Mouse (Mus musculus) limb, embryonic 13.5 days (tissue): Measurements from ENCODE around the gene Aldh3b2. TPM values are rescaled to one million over a fixed set of nuclear protein-coding genes. Genes with fewer than 3 reads are reported as not detected.
"Not testable (repeated sequence)": the region's sequence is repeated elsewhere in the genome, so short reads cannot be mapped to it uniquely, and the experiment has no call there.

Source experiments
- ATAC-seq: fragments of 200-750 bp; cut with Nextera tagmentation; 2 replicates; pipeline ENCODE4 v1.8.0; 2017; ENCODE audit warnings: low read depth, moderate number of reproducible peaks, moderate TSS enrichment; ENCODE audit not compliant: low FRiP score
- H3K27ac ChIP-seq: fragments of 300-500 bp; sonication (generic); 2 replicates; pipeline ENCODE4 v1.5.1; 2015; ENCODE audit warnings: inconsistent platforms, mild to moderate bottlenecking, moderate library complexity
- H3K27me3 ChIP-seq: fragments of 300-500 bp; sonication (generic); 2 replicates; pipeline ENCODE4 v1.6.1; 2015; ENCODE audit warnings: mild to moderate bottlenecking, inconsistent platforms
- H3K36me3 ChIP-seq: fragments of 300-500 bp; sonication (generic); 2 replicates; pipeline ENCODE4 v1.6.1; 2015; ENCODE audit warnings: inconsistent platforms, mild to moderate bottlenecking, moderate library complexity
- H3K4me1 ChIP-seq: fragments of 300-500 bp; sonication (generic); 2 replicates; pipeline ENCODE4 v1.6.1; 2015; ENCODE audit warnings: inconsistent platforms
- H3K4me2 ChIP-seq: fragments of 300-500 bp; sonication (generic); replicated peaks from 2 replicates; pipeline ENCODE4 v1.6.1; 2015; ENCODE audit warnings: inconsistent platforms, mild to moderate bottlenecking, moderate library complexity
- H3K4me3 ChIP-seq: fragments of 300-500 bp; sonication (generic); 2 replicates; pipeline ENCODE4 v1.5.1; 2015; ENCODE audit warnings: moderate library complexity, mild to moderate bottlenecking, inconsistent platforms
- H3K9ac ChIP-seq: fragments of 300-500 bp; sonication (generic); 2 replicates; pipeline ENCODE4 v1.6.1; 2015; ENCODE audit warnings: mild to moderate bottlenecking, inconsistent platforms
- H3K9me3 ChIP-seq: fragments of 300-500 bp; sonication (generic); 2 replicates; pipeline ENCODE4 v1.6.1; 2016; ENCODE audit warnings: inconsistent platforms
- WGBS: fragments of 180-500 bp; shearing (Covaris S2); methylation state at CpG from one replicate; pipeline ENCODE4 v1.1.7; 2015; 5-methylcytosine and 5-hydroxymethylcytosine counted together
- polyA plus RNA-seq: library from polyadenylated mRNA; unstranded; fragments of >200 nt; fragmentation: Nextera tagmentation; extraction: Ambion mirVana; gene quantifications from 2 replicates; pipeline ENCODE4 v1.2.1, GENCODE M21; 2015

Aldh3b2 gene
- polyA plus RNA-seq, 1 experiment from 2014 or later: 9.3 TPM

GRCm38 (mm10) chr19:3967258-3967657 lies 4.9 kb upstream of the Aldh3b2 start:
- H3K4me3 ChIP-seq: no peak overlapping the region
- ATAC-seq: no peak
- no peak overlapping the region for H3K9ac ChIP-seq
- peaks cover 2% of the 10 kb centered on the region; the same call in 1 of the 2 replicates for H3K4me1 ChIP-seq
- 49% methylated on average over 3 of the region's 3 CpGs for WGBS
- no peaks in the 10 kb centered on the region for H3K36me3 ChIP-seq
- no peak overlapping the region for H3K4me2 ChIP-seq
- no peak overlapping the region for H3K27ac ChIP-seq
- H3K27me3 ChIP-seq: no peaks in the 10 kb centered on the region
- H3K9me3 ChIP-seq: no peaks in the 10 kb centered on the region

- H3K36me3 ChIP-seq, H3K9ac ChIP-seq, ATAC-seq, H3K27ac ChIP-seq, H3K9me3 ChIP-seq, H3K27me3 ChIP-seq, H3K4me3 ChIP-seq, H3K4me2 ChIP-seq, H3K4me1 ChIP-seq: not testable (repeated sequence)
- 80% methylated on average over 6 of the region's 6 CpGs for WGBS
These were observed 2.5 kb downstream of the Aldh3b2 start for GRCm38 (mm10) chr19:3974608-3975007.

GRCm38 (mm10) chr19:3975866-3976265 lies 3.7 kb downstream of the Aldh3b2 start:
- Histone ChIP-seq H3K27me3 (no peaks in the 10 kb centered on the region), H3K4me3 (no peak overlapping the region), H3K4me1 (peaks cover 9% of the 10 kb centered on the region; the same call in 1 of the 2 replicates), H3K36me3 (no peaks in the 10 kb centered on the region), H3K27ac (no peak overlapping the region), H3K9ac (no peak overlapping the region), H3K9me3 (no peaks in the 10 kb centered on the region), H3K4me2 (no peak overlapping the region)
- 64% methylated on average over 2 of the region's 2 CpGs for WGBS
- no peak for ATAC-seq

GRCm38 (mm10) chr19:3980309-3980708 lies 8.2 kb downstream of the Aldh3b2 start:
- Histone ChIP-seq H3K9ac (0 out of 2 replicates have a peak overlapping the region, but pooled peaks have one; percentile 21), H3K4me2 (no peak overlapping the region), H3K27me3 (no peaks in the 10 kb centered on the region), H3K4me3 (no peak overlapping the region), H3K4me1 (peaks cover 19% of the 10 kb centered on the region), H3K27ac (no peak overlapping the region), H3K36me3 (no peaks in the 10 kb centered on the region), H3K9me3 (no peaks in the 10 kb centered on the region)
- peak; percentile 50 for ATAC-seq
- WGBS: 12% methylated on average over 4 of the region's 4 CpGs

- Histone ChIP-seq H3K36me3 (no peaks in the 10 kb centered on the region), H3K9me3 (no peaks in the 10 kb centered on the region), H3K4me3 (no peak overlapping the region), H3K27me3 (no peaks in the 10 kb centered on the region), H3K4me2 (no peak overlapping the region), H3K9ac (no peak overlapping the region), H3K27ac (no peak overlapping the region), H3K4me1 (peaks cover 23% of the 10 kb centered on the region)
- WGBS: 67% methylated on average over 9 of the region's 9 CpGs
- ATAC-seq: no peak
These were observed 8.8 kb downstream of the Aldh3b2 start for GRCm38 (mm10) chr19:3980917-3981316.

GRCm38 (mm10) chr19:3983527-3984200 lies 11.5 kb downstream of the Aldh3b2 start:
- WGBS: 45% methylated on average over 9 of the region's 9 CpGs
- Histone ChIP-seq H3K9me3 (no peaks in the 10 kb centered on the region), H3K9ac (no peak overlapping the region), H3K27ac (peak overlapping the region; percentile 52; the same call in 1 of the 2 replicates), H3K4me2 (no peak overlapping the region), H3K4me1 (peaks cover 37% of the 10 kb centered on the region), H3K36me3 (no peaks in the 10 kb centered on the region), H3K4me3 (no peak overlapping the region), H3K27me3 (no peaks in the 10 kb centered on the region)
- no peak for ATAC-seq

- ATAC-seq: no peak
- Histone ChIP-seq H3K27me3 (no peaks in the 10 kb centered on the region), H3K9ac (no peak overlapping the region), H3K4me2 (no peak overlapping the region), H3K9me3 (no peaks in the 10 kb centered on the region), H3K4me3 (no peak overlapping the region), H3K4me1 (peaks cover 34% of the 10 kb centered on the region), H3K36me3 (no peaks in the 10 kb centered on the region), H3K27ac (peak overlapping the region; percentile 44; the same call in 1 of the 2 replicates)
- 41% methylated on average over 8 of the region's 8 CpGs for WGBS
These were observed 13.1 kb downstream of the Aldh3b2 start for GRCm38 (mm10) chr19:3985261-3985681.

GRCm38 (mm10) chr19:3986334-3986733 lies 14.2 kb downstream of the Aldh3b2 start, which contains the start of gene Acy3:
TSS of gene Acy3 (plus strand) at chr19:3986570.
- H3K9ac ChIP-seq: peak within 1 kb of the TSS; percentile 43; the same call in 1 of the 2 replicates
- peak within 1 kb of the TSS; percentile 41 for H3K4me2 ChIP-seq
- 5% methylated on average over 8 of the region's 8 CpGs for WGBS
- H3K4me1 ChIP-seq: peaks cover 34% of the 10 kb centered on the region
- no peaks in the 10 kb centered on the region for H3K27me3 ChIP-seq
- H3K9me3 ChIP-seq: no peaks in the 10 kb centered on the region
- H3K27ac ChIP-seq: peak within 1 kb of the TSS; percentile 58; the same call in 1 of the 2 replicates
- peak; percentile 68; the same call in 1 of the 2 replicates for ATAC-seq
- no peak within 1 kb of the TSS for H3K4me3 ChIP-seq
- H3K36me3 ChIP-seq: no peaks in the 10 kb centered on the region

GRCm38 (mm10) chr19:3988066-3988465 lies 15.9 kb downstream of the Aldh3b2 start:
- 86% methylated on average over 14 of the region's 14 CpGs for WGBS
- H3K27me3 ChIP-seq: no peaks in the 10 kb centered on the region
- ATAC-seq: no peak

GRCm38 (mm10) chr19:3988750-3989149 lies 16.6 kb downstream of the Aldh3b2 start:
- no peak overlapping the region for H3K4me3 ChIP-seq
- 94% methylated on average over 4 of the region's 4 CpGs for WGBS

More at GRCm38 (mm10) chr19:3988066-3988465, 15.9 kb downstream of the Aldh3b2 start:
- no peaks in the 10 kb centered on the region for H3K36me3 ChIP-seq
- no peak overlapping the region for H3K4me3 ChIP-seq
- no peak overlapping the region for H3K4me2 ChIP-seq
- H3K9me3 ChIP-seq: no peaks in the 10 kb centered on the region
- H3K9ac ChIP-seq: no peak overlapping the region
- no peak overlapping the region for H3K27ac ChIP-seq
- peaks cover 34% of the 10 kb centered on the region for H3K4me1 ChIP-seq

GRCm38 (mm10) chr19:3990804-3991203 lies 18.7 kb downstream of the Aldh3b2 start:
- H3K36me3 ChIP-seq: no peaks in the 10 kb centered on the region
- no peak overlapping the region for H3K4me3 ChIP-seq
- H3K4me1 ChIP-seq: peaks cover 15% of the 10 kb centered on the region
- H3K27ac ChIP-seq: no peak overlapping the region
- no peaks in the 10 kb centered on the region for H3K9me3 ChIP-seq
- 24% methylated on average over 6 of the region's 6 CpGs for WGBS
- no peak overlapping the region for H3K4me2 ChIP-seq
- no peak for ATAC-seq
- no peak overlapping the region for H3K9ac ChIP-seq
- H3K27me3 ChIP-seq: no peaks in the 10 kb centered on the region

More at GRCm38 (mm10) chr19:3988750-3989149, 16.6 kb downstream of the Aldh3b2 start:
- no peaks in the 10 kb centered on the region for H3K9me3 ChIP-seq
- H3K9ac ChIP-seq: no peak overlapping the region
- peaks cover 32% of the 10 kb centered on the region for H3K4me1 ChIP-seq
- no peak overlapping the region for H3K4me2 ChIP-seq
- no peaks in the 10 kb centered on the region for H3K36me3 ChIP-seq
- no peak for ATAC-seq
- H3K27me3 ChIP-seq: no peaks in the 10 kb centered on the region
- H3K27ac ChIP-seq: no peak overlapping the region

- Histone ChIP-seq H3K36me3 (no peaks in the 10 kb centered on the region), H3K4me2 (no peak overlapping the region), H3K9me3 (no peaks in the 10 kb centered on the region), H3K9ac (no peak overlapping the region), H3K27me3 (no peaks in the 10 kb centered on the region), H3K4me1 (peaks cover 7% of the 10 kb centered on the region), H3K4me3 (no peak overlapping the region), H3K27ac (no peak overlapping the region)
- no peak for ATAC-seq
- 93% methylated on average over 3 of the region's 3 CpGs for WGBS
These were observed 19.4 kb downstream of the Aldh3b2 start for GRCm38 (mm10) chr19:3991562-3991961.
